Mouse (Mus musculus) right cerebral cortex, postnatal 10 days (tissue): ENCODE data around the gene Clk1.
A peak's percentile ranks its signal among the peaks of the same experiment; 100 is the strongest.
"Not testable (repeated sequence)": the region's sequence is repeated elsewhere in the genome, so short reads cannot be mapped to it uniquely, and the experiment has no call there.

Source experiments
- DNase-seq, 2 experiments: peaks; one replicate each; pipeline ENCODE4 v3.0.0; 2021; ENCODE audit warnings: low spot score in 2 of 2

Gene Clk1

DNA sequence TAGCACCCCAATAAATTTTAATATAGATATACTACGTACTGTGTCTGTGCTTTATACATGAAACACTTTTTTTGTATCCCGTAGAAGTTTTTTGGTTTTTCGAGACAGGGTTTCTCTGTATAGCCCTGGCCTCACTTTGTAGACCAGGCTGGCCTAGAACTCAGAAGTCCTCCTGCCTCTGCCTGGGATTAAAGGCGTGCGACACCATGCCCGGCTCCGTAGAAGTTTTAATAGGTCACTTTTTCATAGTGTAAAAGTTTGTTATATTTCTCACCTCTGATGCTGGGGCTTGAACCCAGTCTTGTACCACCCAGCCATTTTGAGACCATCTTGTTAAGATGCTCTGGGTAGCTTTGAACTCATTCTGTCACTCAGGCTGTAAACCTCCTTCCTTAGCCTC, 16.5 kb downstream of the Clk1 start:
- DNase-seq = peak in 1 of 2 experiments; percentile 16

DNA sequence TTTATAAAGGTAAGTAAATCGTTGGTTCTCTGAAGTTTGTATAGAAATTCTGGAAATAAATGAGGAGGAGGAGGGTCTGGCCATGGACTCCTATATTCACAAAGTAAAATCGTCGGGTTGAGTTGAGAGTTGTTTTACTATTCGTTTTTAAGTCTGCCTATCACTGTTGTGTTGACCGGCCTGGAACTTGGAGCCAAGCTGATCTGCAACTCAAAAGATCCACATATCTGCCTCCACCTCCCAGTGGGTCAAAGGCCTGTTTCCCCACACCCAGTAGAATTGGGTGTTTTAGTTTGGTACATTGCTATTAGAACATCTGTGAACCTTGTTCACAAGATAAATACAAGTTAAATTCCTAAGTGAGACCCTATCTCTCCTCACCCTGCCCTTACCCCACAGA, 20.1 kb downstream of the Clk1 start:
- peak in 1 of 2 experiments; percentile 15 for DNase-seq

DNA sequence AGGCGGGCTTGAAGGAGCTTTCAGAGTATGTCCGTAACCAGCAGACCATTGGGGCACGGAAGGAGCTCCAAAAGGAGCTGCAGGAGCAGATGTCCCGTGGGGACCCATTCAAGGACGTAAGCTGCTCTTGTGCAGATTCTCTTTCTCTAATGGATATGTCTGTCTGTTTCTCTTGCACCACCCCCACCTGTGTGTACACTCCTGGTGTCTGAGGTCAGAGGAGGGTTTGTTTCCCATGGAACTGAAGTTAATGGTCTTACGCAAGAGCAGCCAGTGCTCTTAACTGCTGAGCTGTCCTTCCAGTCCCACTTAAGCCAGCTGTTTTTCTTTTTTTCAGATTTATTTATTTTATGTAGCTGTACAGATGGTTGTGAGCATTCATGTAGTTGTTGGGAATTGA, 22.5 kb downstream of the Clk1 start:
- peak in 1 of 2 experiments; percentile 6 for DNase-seq

DNA sequence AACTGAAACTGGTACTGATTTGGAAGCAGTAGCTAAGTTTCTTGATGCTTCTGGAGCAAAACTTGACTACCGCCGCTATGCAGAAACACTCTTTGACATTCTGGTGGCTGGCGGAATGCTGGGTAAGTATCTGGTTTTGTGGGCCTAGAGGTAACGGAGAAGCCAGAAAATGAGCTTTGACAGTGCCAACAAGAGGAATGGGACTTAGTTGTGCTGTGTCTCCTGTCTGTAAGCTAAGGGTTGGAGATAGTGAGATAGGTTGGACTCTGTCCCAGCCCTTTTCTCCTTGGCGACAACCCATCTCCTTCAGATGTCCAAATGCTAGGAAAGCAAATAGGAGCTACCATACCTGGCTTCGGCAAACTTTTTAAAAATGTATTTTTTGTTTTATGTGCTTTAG, 26.1 kb downstream of the Clk1 start:
- DNase-seq = peak in 1 of 2 experiments; percentile 10

DNA sequence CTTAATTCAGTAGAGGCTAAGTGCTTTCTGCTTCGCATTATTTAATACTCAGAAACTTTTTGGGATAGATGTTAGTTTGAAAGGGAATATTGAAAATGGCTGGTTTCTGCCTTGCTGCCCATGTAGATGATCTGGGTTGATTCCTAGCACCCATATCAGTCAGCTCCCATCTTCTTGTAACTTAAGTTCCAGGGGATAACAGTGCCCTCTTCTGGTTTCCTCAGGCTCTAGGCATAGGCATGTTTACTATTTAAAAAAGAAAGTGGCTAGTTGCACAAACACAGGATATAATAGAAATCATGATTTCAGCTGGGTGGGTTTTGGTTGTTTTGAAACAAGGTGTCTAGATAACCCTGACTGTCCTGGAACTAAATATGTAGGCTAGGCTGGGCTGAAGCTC, 27.7 kb downstream of the Clk1 start:
- DNase-seq = no peak

DNA sequence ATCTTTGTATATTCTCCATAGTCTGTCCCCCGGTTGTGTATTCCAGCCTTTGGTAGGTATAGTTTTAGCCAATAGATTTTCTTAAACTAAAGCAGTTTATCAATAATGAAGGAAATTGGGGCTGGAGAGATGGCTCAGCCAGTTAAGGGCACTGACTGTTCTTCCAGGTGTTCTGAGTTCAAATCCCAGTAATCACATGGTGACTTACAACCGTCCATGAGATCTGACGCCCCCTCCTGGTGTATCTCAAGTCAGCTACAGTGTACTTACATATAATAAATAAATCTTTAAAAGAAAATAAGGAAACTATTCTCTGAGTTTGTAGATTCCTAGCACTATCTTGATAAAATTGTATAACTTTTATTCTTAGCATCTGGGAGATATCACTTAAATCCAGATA, 28.5 kb downstream of the Clk1 start:
- DNase-seq = no peak

DNA sequence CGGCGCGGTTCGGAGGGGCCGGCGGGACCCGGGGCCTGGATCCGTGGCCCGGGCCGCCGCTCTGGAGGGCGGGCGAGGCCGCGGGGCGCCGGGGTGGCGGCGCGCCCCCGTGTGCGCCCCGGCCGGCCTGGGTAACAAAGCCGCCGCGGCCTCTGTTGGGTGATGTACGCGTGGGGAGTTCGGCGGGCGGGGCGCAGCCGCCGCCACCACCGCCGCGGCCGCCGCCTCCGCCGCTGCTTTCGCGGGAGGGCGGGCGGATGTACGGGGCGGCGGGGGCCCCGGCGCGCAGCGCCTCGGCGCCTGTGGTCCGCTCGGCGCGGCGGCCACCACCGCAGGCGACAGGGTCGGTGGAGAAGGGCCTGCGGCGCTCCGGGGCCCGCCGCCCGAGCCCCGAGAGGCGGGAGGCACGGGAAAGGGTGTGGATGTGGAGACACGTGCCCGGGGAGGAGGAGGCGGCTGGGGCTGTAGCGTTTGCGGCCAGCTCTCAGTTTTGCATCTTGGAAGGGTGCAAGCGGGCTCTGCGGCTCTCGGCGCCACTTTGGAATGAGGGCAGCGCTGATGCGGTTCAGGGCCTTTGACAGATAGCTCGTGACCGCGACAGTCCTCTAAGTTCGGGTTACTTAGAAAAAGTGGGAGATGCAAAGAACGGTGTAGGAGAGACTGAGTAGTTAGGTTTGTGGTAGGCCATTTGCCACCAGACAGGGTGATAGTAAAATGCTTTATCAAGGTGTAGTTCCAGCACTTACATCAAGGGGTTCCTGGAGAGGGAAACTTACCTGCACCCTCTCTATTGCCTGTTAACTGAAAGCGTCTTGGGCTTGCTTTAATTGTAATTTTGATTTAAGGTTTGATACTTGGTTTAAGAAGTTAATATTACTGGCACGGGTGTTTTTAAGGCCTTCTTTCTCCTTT, 30.3 kb downstream of the Clk1 start:
- DNase-seq = peak; percentile 51 to 68

DNA sequence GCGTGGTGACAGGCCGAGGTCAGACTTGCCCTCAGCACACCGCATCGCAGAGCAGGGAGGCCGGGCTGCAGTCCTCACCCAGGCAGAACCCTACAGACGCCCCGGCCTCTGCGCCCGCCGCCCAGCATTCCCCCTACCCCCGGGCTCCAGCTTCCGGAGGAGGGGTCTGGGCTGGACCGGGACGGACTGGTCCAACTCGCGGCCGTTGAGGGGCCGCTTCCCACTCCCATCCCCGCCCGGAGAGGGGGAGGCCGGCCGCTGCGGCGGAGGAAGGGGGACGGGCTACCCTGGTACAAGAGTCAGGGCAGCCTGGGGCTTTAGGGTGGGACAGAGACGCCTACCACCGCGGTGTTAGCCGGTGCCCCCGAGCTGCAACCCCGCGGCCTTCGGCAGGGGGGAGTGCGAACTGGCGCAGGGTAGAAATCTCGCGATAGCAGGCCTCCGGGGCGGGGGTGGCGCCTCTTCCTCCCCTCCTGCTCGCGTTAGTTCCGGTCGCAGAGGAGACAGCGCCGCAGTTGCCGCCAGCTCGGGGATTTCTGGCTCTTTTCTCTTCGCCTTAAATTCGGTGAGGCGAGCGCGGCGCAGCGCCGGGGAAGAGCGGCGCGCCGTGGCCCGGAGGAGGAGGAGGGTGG, 31.1 kb downstream of the Clk1 start, which contains the start of gene Bzw1:
Gene Bzw1 (plus strand): TSS at position 247 of the 632 bp plus-strand sequence.
- peak; percentile 95 for DNase-seq

DNA sequence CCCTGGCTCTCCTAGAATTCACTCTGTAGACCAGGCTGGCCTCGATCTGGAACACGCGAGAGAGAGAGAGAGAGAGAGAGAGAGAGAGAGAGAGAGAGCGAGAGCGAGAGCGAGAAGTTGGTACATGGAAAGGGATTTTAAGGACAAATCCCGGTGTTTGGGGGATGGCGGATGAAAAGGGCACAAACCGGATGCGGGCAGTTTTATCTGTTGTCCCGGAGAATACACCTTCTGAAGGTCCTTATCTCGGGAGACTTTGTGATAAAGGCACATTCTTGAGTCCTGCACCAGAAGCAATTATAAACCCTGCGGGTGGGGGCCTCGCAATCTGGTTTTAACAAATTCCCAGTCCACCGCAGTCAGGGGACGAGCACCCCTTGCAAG, 31.6 kb downstream of the Clk1 start:
- DNase-seq = no peak

DNA sequence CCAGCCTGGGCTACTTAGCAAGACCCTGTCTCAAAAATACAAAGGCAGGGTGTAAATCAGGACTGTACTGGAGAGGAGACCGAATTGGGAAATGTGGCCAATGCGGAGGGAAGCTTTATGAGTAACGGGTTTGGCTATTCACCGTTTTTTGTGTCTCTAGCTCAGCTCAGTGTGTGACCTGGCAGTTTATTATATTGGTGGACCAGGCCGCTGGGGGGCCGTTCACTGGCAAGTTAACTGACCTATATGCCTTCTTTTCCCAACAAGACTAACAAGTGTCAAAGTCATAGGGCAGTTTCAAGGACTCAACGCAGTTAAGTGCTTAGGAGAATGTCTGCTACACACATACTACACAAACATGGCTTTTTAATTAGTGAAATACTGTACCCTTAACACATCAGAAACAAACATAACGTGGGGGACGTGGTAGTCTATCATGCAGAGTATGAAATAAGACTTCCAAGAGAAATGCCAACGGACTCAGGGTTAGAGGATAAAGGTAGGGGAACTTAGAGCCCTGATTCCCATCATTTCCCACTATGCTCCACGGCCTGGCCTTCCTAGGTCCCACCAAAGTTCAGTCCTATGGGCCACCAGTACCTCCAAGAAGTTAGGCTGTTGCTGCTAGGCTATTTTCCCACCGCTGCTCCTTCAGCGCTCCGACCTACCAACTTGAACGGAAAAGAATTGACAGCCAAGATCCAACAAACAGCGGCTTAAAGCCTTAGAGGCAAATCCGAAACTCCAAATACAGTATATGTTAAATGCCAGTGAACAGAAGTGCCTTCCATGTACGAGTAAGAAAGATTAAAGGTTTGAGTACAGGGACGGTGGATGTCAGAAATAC, 32.2 kb downstream of the Clk1 start:
- no peak for DNase-seq

DNA sequence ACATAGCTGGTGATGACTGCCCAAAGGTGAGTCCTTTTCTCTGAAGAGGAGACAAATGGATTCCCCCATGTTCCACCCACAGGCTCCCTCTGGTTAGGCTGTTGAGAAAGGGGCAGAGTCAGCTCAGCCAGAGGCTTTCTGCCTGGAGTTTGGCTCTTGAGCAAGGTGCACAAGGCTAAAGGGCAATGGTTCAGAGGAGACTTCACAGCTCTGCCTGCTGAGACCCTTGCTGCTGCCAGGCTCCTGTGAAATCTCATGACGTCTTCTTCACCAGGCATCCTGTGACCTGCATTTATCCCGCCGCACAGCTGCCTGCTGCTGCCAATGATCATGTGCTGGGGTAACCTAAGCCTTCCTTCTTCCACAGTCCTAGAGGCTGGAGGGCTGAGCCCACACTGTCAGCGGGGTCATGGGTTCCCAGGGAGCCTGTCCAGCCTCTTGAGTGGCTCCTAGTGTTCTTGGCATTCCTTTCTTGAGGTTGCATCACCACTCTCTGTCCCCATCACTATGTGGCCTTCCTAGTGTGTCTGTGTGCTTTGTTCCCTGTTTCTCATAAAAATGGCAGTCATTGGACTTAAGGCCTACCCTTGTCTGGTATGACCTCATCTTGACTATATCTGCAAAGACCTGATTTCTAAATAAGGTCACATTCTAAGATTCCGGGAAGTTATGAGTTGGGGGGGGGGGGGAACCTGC, 41.1 kb downstream of the Clk1 start:
- DNase-seq = no peak

DNA sequence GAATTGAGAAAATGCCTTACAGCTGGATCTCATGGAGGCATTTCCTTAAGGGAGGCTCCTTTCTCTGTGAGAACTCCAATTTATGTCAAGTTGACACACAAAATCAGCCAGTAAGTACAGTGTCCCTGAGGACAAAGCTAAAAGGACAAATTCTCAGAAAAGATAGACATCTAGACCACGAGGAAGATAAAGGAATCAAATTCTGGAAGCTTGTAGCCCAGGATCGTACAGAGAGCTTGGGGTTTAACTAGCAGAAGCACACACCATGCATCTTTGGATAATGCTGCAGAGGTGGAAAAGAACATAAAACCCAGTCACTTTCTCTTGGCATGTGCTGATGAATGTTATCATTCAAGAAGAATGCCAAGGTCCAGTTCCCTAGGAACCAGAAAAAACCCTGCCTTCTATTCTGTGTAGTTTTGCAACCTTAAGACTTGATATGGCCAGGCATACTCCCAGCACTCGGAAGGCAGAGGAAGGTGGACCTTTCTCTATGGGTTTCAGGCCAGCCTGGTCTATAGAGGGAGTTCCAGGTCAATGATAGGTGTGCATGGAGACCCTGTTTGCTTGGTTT, 48.2 kb downstream of the Clk1 start:
- DNase-seq = no peak

DNA sequence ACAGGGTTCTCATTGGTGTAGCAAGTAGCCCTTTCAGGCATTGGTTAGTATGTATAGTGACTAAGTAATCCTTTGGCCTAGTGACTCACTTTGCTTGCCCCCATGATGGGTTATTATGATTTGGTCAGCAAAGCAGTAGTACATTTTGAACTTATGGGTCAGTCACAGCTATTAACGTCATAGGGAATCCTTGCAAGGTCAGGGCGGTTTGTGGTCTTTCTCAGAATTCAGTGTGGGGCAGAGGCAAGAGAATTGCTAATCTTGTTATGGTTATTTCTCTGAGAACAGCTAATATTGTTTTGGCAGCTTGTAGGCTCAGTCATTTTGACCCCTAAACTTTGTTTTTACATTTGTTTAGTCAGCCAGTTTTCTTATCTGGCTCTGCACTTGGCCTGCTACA, 49.6 kb downstream of the Clk1 start:
- not testable (repeated sequence) for DNase-seq

DNA sequence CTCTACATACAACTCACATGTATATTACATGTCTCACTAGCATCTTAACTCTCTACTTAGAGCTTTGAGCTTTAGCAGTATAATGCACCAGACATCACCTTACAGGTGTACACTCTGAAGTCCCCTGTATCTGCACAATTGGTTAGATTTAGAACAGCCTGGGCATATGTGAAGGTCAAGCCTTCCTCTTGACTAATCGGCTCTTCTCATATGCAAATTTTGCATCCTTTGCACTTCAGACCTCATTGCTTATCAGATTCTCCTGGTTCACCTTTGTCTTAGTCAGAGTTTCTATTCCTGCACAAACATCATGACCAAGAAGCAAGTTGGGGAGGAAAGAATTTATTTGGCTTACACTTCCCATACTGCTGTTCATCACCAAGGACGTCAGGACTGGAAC, 54.1 kb downstream of the Clk1 start:
- no peak for DNase-seq

DNA sequence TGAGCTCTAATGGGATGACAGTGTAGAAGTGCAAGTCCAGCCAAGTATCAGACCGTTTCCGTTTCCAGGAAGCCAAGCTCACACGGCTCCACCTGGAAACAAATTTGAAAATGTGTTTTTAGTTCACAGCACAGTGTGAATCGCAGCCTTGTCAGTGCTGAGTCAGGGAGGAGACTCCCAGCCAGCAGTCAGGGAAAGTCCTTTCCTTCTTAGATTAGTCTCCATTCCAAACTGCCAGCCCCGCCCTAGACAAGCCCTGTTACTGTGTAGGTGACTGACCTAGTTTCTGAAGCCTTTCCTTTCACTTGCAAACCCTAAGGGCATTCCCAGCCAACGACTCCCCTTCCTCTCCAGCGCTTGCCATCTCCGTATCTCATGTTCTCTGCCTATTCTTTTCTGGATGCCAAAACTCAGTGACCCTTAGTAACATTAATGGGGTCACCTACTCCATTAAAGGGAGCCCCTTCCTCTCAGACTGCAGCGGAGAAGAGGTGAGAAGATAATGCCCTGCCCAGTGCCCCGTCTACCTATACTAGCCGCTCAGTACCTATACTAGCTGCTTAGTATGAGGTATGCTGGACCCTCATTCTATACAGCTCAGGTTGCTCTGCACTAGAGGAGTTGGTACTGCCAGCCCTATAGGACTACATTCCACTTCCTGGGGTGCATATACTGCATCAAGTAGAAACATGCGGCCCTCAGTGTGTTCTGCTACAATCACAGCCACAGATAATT, 57.0 kb downstream of the Clk1 start:
- no peak for DNase-seq

DNA sequence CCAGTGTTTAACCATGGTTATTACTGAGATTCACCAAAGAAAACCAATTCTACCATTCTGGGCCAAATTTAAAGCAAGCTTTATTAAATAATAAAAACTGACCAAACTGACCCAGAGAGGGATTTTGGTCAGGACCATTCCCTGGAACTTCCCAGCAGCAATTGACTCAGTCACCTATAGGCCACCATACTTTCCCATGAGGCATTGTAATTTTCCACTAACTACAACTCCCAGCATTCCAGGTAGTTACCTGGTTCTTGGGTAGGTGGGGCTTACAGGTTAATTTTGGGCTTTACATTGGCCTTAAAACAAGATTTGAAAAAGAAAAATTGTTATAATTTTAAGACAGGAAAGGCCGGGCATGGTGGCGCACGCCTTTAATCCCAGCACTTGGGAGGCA, 58.0 kb downstream of the Clk1 start:
- DNase-seq = no peak

DNA sequence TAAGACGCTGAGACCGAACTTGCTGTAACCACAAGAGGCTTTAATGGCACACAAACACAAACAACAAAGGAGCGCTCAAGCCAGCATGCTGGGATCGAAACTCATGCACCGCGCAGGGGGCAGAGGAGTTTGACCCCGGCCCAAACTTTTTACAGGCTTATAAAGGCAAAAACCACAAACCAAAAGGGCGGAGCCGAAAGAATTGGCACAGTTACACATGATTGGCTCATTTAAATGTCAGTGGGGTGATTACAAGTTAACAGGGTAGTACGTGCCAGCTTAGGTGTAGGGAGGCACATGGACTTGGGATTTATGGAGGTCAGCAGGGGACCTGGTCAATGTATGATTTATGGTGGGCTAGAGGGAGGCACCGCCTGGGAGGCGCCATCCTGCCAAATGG, 59.3 kb downstream of the Clk1 start:
- no peak for DNase-seq

DNA sequence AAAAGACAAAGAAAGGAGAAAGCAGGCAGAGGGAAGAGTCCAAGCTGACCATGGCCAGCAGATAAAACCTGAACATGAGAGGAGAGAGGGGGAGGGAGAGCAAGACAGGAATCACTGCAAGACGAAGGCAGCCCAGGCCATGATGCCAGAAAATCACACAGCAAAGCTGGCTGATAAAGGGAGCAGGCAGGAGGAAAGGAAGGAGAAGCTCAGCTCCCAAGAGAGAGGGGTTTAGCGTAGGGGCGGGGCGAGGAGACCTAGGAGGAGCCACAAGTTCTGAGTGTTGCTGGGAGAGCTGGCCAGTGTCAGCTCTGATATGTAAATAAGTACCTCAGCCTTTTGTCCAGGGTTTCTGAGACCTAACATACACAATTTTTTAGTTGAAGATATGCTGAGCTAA, 61.6 kb downstream of the Clk1 start:
- no peak for DNase-seq
